In the genomic region with DNA sequence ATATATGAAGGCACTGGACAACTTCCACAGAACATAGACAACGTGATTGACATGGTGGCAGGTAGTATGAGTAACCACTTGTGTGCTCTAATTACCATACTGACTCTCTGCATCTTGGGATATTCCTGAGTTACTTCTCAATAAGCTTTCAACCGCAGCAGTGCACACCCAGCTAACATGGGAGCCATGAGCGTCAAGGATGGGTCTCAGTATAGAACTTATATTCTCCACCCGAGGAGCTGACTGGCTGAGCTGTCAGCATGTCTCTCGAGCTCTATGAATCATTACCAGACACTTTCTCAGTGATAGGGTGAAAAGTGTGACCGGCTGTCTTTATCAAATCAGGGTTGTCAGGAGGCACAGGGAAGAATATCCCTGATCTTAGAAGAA, we compare ENCODE assay signal across 25 mouse cellular contexts. TPM values are rescaled to one million over a fixed set of nuclear protein-coding genes. Genes with fewer than 3 reads are reported as not detected.
DNase-seq lines count a peak whose midpoint lies in the region; ATAC-seq and TF ChIP-seq lines count a peak whose summit lies in the region.
"Had no signal": no experiment of that assay in that cellular context is flagged by ENCODE, and none has a peak within 500 bp of the region (broad histone marks: within the 10 kb centered on the region; RNA-seq: fewer than 3 reads in every experiment).

No protein-coding gene starts in this region.

- intact Hi-C loops in heart, postnatal 25 days (cut with DNase I) = no loop called here

- peak; percentile 21 for DNase-seq in heart, adult 11 months
- no peak for DNase-seq in heart, adult 9 months (ENCODE audit: low spot score in 2 of 2)
- no peak for DNase-seq in heart, postnatal 25 days (ENCODE audit: low spot score)
- no peak for DNase-seq in lung, postnatal 0 days (ENCODE audit: low spot score)
- no peak for DNase-seq in lung, postnatal 25 days (ENCODE audit: low spot score)
- DNase-seq in yolk sac, embryonic 10.5 days (ENCODE audit: low spot score) = peak; percentile 54
- no peak for DNase-seq in retina, embryonic 14.5 days (ENCODE audit: low spot score)
- DNase-seq: adrenal gland, adult 8-10 months; cerebellum, adult 11-12 months; cerebellum, postnatal 14 days; kidney, adult 18-20 months; kidney, postnatal 4 days; liver, embryonic 13.5 days; lung, postnatal 4 days; right cerebral cortex, postnatal 4 days had no signal

- WGBS in heart, embryonic 16.5 days = 25% methylated on average over 6 of the region's 6 CpGs
- 29% methylated on average over 6 of the region's 6 CpGs for WGBS in lung, postnatal 0 days

- H3K4me1 ChIP-seq in heart, embryonic 16.5 days (ENCODE audit: control insufficient read depth, insufficient read depth, low read length) = peaks cover 4% of the 10 kb centered on the region; the same call in 1 of the 2 replicates
- 0 out of 2 replicates have a peak, but pooled peaks cover 3% of the 10 kb centered on the region for H3K4me1 ChIP-seq in lung, postnatal 0 days (ENCODE audit: insufficient read depth, low read depth, low read length)
- H3K4me1 ChIP-seq: hindbrain, embryonic 10.5 days; liver, embryonic 13.5 days; neural tube, embryonic 13.5 days had no signal

- no peak for TF ChIP-seq EP300 in lung, postnatal 0 days (IDR thresholded peaks at IDR 0.05)

- H3K9me3 ChIP-seq in heart, embryonic 16.5 days (replicated peaks; ENCODE audit: control insufficient read depth, low read length) = no peaks in the 10 kb centered on the region
- no peaks in the 10 kb centered on the region for H3K9me3 ChIP-seq in lung, postnatal 0 days (ENCODE audit: low read length)
- H3K9me3 ChIP-seq: forebrain, embryonic 10.5 days; hindbrain, embryonic 10.5 days; liver, embryonic 13.5 days; neural tube, embryonic 13.5 days had no signal

- ATAC-seq in heart, embryonic 16.5 days (replicated peaks; ENCODE audit: extremely low read depth, insufficient read depth, low FRiP score) = no peak
- ATAC-seq in lung, postnatal 0 days = no peak
- ATAC-seq: activated CD4-positive, CD25-positive, alpha-beta regulatory T cell, adult 4 months; forebrain, embryonic 16.5 days; hindbrain, embryonic 16.5 days; midbrain, embryonic 16.5 days had no signal

- H3K9ac ChIP-seq in heart, embryonic 16.5 days (ENCODE audit: low read length) = no peak overlapping the region
- H3K9ac ChIP-seq in lung, postnatal 0 days (replicated peaks; ENCODE audit: low read depth) = no peak overlapping the region
- H3K9ac ChIP-seq: limb, embryonic 13.5 days; liver, embryonic 13.5 days; neural tube, embryonic 13.5 days had no signal

- H3K4me3 ChIP-seq in heart, embryonic 16.5 days (ENCODE audit: low read length) = peak overlapping the region; percentile 3; the same call in 1 of the 2 replicates
- no peak overlapping the region for H3K4me3 ChIP-seq in lung, postnatal 0 days (ENCODE audit: low read depth, low read length)
- H3K4me3 ChIP-seq: forebrain, embryonic 10.5 days; hindbrain, embryonic 10.5 days; liver, embryonic 13.5 days; myocyte; neural tube, embryonic 13.5 days had no signal

- H3K27me3 ChIP-seq in heart, embryonic 16.5 days (ENCODE audit: control insufficient read depth, insufficient read depth, low read length) = no peaks in the 10 kb centered on the region
- no peaks in the 10 kb centered on the region for H3K27me3 ChIP-seq in lung, postnatal 0 days (replicated peaks; ENCODE audit: insufficient read depth, low read length)
- H3K27me3 ChIP-seq: liver, embryonic 13.5 days; neural tube, embryonic 13.5 days had no signal

- H3K36me3 ChIP-seq in heart, embryonic 16.5 days (ENCODE audit: control insufficient read depth, insufficient read depth) = no peaks in the 10 kb centered on the region
- H3K36me3 ChIP-seq in lung, postnatal 0 days (ENCODE audit: insufficient read depth, low read length) = no peaks in the 10 kb centered on the region
- H3K36me3 ChIP-seq: forebrain, embryonic 10.5 days; hindbrain, embryonic 10.5 days; limb, embryonic 13.5 days; liver, embryonic 13.5 days; neural tube, embryonic 13.5 days had no signal

- peak overlapping the region; percentile 42 for H3K4me2 ChIP-seq in heart, embryonic 16.5 days (ENCODE audit: low read depth, low read length)
- H3K4me2 ChIP-seq in lung, postnatal 0 days (replicated peaks; ENCODE audit: low read depth, low read length) = peak overlapping the region; percentile 33; the same call in 1 of the 2 replicates
- H3K4me2 ChIP-seq: liver, embryonic 13.5 days; neural tube, embryonic 13.5 days had no signal

- TF ChIP-seq CTCF in lung, postnatal 0 days (IDR thresholded peaks at IDR 0.05) = no peak

- H3K27ac ChIP-seq in heart, embryonic 16.5 days (ENCODE audit: low read length) = no peak overlapping the region
- H3K27ac ChIP-seq in lung, postnatal 0 days (ENCODE audit: low read length) = no peak overlapping the region
- H3K27ac ChIP-seq: forebrain, embryonic 10.5 days; hindbrain, embryonic 10.5 days; limb, embryonic 13.5 days; liver, embryonic 13.5 days; neural tube, embryonic 13.5 days had no signal

RNA-seq across cellular contexts. Expression of gene Adgrl2, which starts 18.3 kb away (rescaled TPM):
- 32.7 and 34.6 TPM in 2 replicates for polyA plus RNA-seq in heart, embryonic 16.5 days (2015; fragmentation: Nextera tagmentation; extraction: Ambion mirVana)
- total RNA-seq in heart, postnatal 25 days (2021) = 10 to 100 TPM; 57.2 to 57.6 TPM
- 46.3 and 56.4 TPM in 2 replicates for polyA plus RNA-seq in lung, postnatal 0 days (2015; fragmentation: Nextera tagmentation; extraction: Ambion mirVana)

Comparison
In these comparisons a context has a peak if more than half of its experiments do, and no peak if none do; other contexts are left out.
1. DNase-seq: peak in heart, adult 11 months (single experiment) and yolk sac, embryonic 10.5 days (single experiment); none in heart, adult 9 months (0 of 2), heart, postnatal 25 days (single experiment), lung, postnatal 0 days (single experiment), lung, postnatal 25 days (single experiment) and retina, embryonic 14.5 days (single experiment).